In the genomic region with DNA sequence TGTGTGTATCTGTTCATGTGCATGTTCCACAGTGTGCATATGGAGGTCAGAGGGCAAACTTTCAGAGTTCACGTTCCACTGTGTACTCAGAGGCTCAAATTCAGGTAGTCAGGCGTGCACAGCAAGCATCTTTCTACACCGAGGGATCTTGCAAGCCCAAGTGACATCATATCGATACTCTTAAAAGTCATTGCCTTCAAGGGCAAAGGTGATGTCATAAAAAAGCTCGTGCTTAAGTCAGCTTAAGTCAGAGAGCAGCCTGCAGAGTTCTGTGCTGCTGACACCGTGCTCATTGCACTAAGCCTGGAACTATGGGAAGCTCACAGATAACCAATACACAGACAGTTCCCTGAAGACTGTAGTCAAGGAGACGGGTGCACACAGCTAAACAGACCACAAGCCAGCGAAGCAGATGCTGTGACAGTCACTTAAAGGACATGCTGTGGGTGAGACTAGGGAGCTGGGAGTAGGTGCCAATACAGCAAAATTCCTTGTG, we compare ENCODE assay signal across 9 mouse cellular contexts.
DNase-seq lines count a peak whose midpoint lies in the region; ATAC-seq and TF ChIP-seq lines count a peak whose summit lies in the region.
"Had no signal": no experiment of that assay in that cellular context is flagged by ENCODE, and none has a peak within 500 bp of the region (broad histone marks: within the 10 kb centered on the region; RNA-seq: fewer than 3 reads in every experiment).

No protein-coding gene starts in this region.

- H3K4me1 ChIP-seq in forebrain, embryonic 15.5 days = no peaks in the 10 kb centered on the region
- H3K4me1 ChIP-seq in kidney, postnatal 0 days (replicated peaks; ENCODE audit: insufficient read depth, low read length) = peaks cover 11% of the 10 kb centered on the region; the same call in 1 of the 2 replicates
- H3K4me1 ChIP-seq in midbrain, embryonic 16.5 days (ENCODE audit: control insufficient read depth, insufficient read depth, low read length) = no peaks in the 10 kb centered on the region; the same call in 1 of the 2 replicates
- no peaks in the 10 kb centered on the region for H3K4me1 ChIP-seq in heart, embryonic 12.5 days (replicated peaks)

- WGBS in forebrain, embryonic 15.5 days = 78% methylated on average over 8 of the region's 8 CpGs
- 46% methylated on average over 8 of the region's 8 CpGs for WGBS in kidney, postnatal 0 days
- 64% methylated on average over 8 of the region's 8 CpGs for WGBS in midbrain, embryonic 16.5 days
- WGBS in heart, embryonic 12.5 days = 67% methylated on average over 8 of the region's 8 CpGs

- no peaks in the 10 kb centered on the region for H3K27me3 ChIP-seq in forebrain, embryonic 15.5 days
- no peaks in the 10 kb centered on the region for H3K27me3 ChIP-seq in kidney, postnatal 0 days (ENCODE audit: insufficient read depth, low read length)
- H3K27me3 ChIP-seq in midbrain, embryonic 16.5 days (ENCODE audit: control insufficient read depth, insufficient read depth, low read depth, low read length) = no peaks in the 10 kb centered on the region
- H3K27me3 ChIP-seq in heart, embryonic 12.5 days (replicated peaks) = no peaks in the 10 kb centered on the region

- TF ChIP-seq CTCF in kidney, postnatal 0 days (IDR thresholded peaks at IDR 0.05; ENCODE audit: low read depth) = no peak

- H3K36me3 ChIP-seq in forebrain, embryonic 15.5 days = no peaks in the 10 kb centered on the region
- no peaks in the 10 kb centered on the region for H3K36me3 ChIP-seq in kidney, postnatal 0 days (ENCODE audit: insufficient read depth, low read length)
- no peaks in the 10 kb centered on the region for H3K36me3 ChIP-seq in midbrain, embryonic 16.5 days (ENCODE audit: control insufficient read depth, insufficient read depth, low read length)
- no peaks in the 10 kb centered on the region for H3K36me3 ChIP-seq in heart, embryonic 12.5 days

- H3K9ac ChIP-seq in forebrain, embryonic 15.5 days (replicated peaks) = no peak overlapping the region
- H3K9ac ChIP-seq in kidney, postnatal 0 days (ENCODE audit: low read depth, low read length) = no peak overlapping the region
- H3K9ac ChIP-seq in midbrain, embryonic 16.5 days (ENCODE audit: low read depth, low read length) = no peak overlapping the region
- H3K9ac ChIP-seq in heart, embryonic 12.5 days = no peak overlapping the region

- ATAC-seq in frontal cortex, adult (ENCODE audit: low TSS enrichment) = peak; percentile 97
- peak; percentile 66 for ATAC-seq in forebrain, embryonic 15.5 days (replicated peaks)
- ATAC-seq in kidney, postnatal 0 days (replicated peaks; ENCODE audit: low FRiP score, low read depth) = peak; percentile 61
- ATAC-seq in midbrain, embryonic 16.5 days = peak; percentile 86
- no peak for ATAC-seq in heart, embryonic 12.5 days (ENCODE audit: insufficient number of reproducible peaks, low FRiP score)

- H3K4me2 ChIP-seq in forebrain, embryonic 15.5 days (replicated peaks) = no peak overlapping the region
- no peak overlapping the region for H3K4me2 ChIP-seq in kidney, postnatal 0 days (ENCODE audit: low read length)
- H3K4me2 ChIP-seq in midbrain, embryonic 16.5 days (ENCODE audit: low read length) = no peak overlapping the region
- H3K4me2 ChIP-seq in heart, embryonic 12.5 days = no peak overlapping the region

- no peaks in the 10 kb centered on the region for H3K9me3 ChIP-seq in forebrain, embryonic 15.5 days
- no peaks in the 10 kb centered on the region for H3K9me3 ChIP-seq in kidney, postnatal 0 days (replicated peaks; ENCODE audit: low read length)
- no peaks in the 10 kb centered on the region for H3K9me3 ChIP-seq in midbrain, embryonic 16.5 days (replicated peaks; ENCODE audit: control insufficient read depth, low read length, poor library complexity, severe bottlenecking)
- no peaks in the 10 kb centered on the region for H3K9me3 ChIP-seq in heart, embryonic 12.5 days (replicated peaks)

- no peak for DNase-seq in frontal cortex, postnatal 25 days (ENCODE audit: low spot score in 2 of 2)
- DNase-seq in kidney, postnatal 0 days (ENCODE audit: low spot score) = peak; percentile 12
- DNase-seq in adrenal gland, adult 8-10 months = no peak
- no peak for DNase-seq in cerebellum, postnatal 36 days
- DNase-seq: lung, postnatal 4 days had no signal

- no peak overlapping the region for H3K4me3 ChIP-seq in forebrain, embryonic 15.5 days
- H3K4me3 ChIP-seq in kidney, postnatal 0 days (replicated peaks; ENCODE audit: low read depth, low read length) = no peak overlapping the region
- no peak overlapping the region for H3K4me3 ChIP-seq in midbrain, embryonic 16.5 days (ENCODE audit: low read depth, low read length)
- no peak overlapping the region for H3K4me3 ChIP-seq in heart, embryonic 12.5 days

- no peak overlapping the region for H3K27ac ChIP-seq in forebrain, embryonic 15.5 days (replicated peaks)
- H3K27ac ChIP-seq in kidney, postnatal 0 days = peak overlapping the region; percentile 64; the same call in 1 of the 2 replicates
- H3K27ac ChIP-seq in midbrain, embryonic 16.5 days (ENCODE audit: low read length) = no peak overlapping the region
- H3K27ac ChIP-seq in heart, embryonic 12.5 days (ENCODE audit: poor library complexity, severe bottlenecking) = no peak overlapping the region
